Mouse (Mus musculus): Measurements from ENCODE around the gene Ugt8a.

The Ugt8a gene

DNA sequence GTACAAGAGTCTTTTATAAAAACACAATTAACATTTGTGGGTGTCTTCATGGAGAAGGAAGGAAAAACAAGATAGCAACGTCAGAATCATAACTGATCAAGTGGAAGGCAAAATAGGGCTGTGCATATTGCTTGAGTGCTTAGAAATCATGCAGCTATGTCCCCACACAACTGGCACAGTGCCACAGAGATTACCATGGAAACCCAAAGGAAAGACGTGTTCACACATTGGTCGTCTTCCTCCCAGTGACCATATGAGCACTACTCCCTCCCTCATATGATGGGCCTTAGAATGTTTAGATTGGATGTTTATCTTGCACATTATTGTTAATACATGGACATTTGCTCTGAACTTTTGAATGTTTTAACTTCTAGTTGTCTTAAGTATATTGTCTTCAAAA, 76.8 kb downstream of the Ugt8a start:
- no peak for DNase-seq (ENCODE audit: low spot score in 2 of 2)

DNA sequence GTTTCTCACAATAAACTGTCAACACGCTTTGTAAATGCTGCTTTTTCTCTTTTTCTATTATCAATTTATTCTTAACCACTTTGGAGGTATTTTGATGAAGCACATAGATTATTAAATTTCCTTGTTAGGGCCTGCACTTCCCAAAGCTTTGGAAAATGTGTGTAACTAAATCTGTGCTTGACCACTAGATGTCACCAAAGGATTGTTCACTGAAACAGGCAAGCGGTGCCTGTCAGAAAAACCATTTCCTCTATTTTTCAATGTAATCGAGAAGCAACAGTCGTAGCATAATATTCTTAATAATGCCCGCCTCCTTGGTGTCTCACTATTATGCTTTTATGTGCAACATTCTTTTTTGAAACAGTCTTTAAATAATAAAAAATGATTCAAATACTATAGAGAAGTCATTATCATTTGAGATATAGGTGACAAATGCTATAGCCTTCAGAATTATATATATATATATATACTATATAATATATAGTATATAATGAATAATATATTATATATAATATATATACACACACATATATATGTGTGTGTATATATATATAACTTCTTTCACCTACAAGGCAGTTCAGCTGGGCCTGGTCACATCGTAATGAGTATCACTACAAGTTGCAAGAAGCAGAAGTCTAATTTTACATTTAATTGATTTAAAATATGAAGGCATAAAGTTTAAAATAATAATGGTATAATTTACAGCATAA, 89.1 kb downstream of the Ugt8a start:
- DNase-seq (ENCODE audit: low spot score in 2 of 2) = no peak

DNA sequence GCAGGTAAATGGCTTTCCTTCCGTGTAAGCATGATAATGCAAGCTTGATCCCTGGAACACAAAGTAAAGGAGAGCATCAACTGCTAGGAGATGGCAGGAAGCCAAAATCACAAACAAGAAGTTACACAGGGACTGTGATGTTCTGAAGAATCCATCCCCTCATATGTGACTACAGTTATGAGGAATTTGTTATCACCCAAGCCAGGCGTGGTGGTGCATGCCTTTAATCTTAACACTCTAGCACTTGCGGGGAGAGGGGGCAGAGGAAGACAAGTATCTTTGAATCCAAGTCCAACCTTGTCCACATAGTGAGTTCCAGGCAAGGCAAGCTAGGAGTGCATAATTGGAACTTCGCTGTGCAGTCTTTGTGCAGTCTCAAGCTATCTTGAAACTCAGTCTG, 110.4 kb downstream of the Ugt8a start:
- no peak for DNase-seq (ENCODE audit: low spot score in 2 of 2)

DNA sequence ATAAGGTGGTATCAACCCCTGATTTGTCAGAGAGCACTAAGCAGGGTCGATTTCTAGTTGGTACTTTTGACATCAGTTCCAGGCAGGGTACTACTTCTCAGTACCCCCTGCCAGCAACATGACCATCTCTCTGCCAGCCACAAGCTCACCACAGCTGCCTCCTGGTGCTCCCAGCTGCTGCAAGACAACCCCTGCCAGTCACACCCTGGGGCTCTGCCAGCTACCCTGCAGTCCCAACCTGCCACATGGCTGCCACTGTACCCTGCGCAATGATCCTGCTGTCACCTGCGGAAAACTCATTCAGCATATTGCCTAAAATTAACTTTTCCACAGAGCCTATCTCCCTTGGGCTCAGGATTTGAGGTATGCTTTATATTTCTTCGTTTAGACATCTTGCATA, 111.2 kb downstream of the Ugt8a start:
- DNase-seq (ENCODE audit: low spot score in 2 of 2) = no peak

DNA sequence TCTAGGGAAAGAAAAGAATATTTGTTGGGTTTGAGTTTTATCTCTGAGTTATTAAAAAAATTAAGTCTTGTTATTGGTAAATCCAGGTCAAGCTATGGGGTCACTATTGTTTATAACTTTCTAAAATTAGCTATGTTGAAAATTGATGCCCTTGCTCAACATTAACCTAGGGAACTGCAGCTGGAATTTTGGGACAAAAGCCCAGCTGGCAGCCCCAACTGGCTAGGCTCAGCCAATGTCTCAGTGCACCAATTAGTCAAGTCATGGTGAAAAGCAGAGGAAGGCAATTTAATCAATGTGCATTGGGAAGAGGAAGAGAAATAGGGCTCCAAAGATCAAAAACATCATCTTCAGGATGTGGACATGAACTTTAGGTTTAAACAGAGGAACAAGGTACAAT, 118.7 kb downstream of the Ugt8a start:
- DNase-seq (ENCODE audit: low spot score in 2 of 2) = no peak
